Mouse (Mus musculus): Measurements from ENCODE around the gene Ddx39. TPM values are rescaled to one million over a fixed set of nuclear protein-coding genes. Genes with fewer than 3 reads are reported as not detected.

Gene Ddx39
- polyA plus RNA-seq, 1 experiment = 39.2 TPM

DNA sequence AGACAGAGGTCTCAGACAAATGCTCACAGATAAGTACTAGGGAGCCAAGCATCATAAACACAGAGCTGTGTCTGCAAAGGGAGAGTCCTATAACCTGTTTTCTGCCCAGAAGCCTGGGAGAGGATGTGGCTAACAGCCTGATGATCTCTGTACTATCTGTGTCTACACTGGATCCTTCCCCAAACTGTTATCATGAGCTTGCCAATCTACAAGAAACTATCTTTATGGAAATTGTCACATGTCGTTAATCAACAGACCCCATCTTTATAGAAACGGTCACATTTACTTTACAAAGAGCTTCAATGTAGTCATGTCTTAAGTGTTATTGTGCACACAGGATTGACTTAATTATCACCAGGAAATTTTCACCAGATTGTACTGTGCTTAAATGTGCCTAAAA, 55.7 kb downstream of the Ddx39 start:
- no peak overlapping the region for H3K27ac ChIP-seq (ENCODE audit: insufficient read depth, low read depth, low read length)
- no peaks in the 10 kb centered on the region for H3K36me3 ChIP-seq (ENCODE audit: control insufficient read depth, insufficient read depth, low read length)
- H3K27me3 ChIP-seq (ENCODE audit: control insufficient read depth, insufficient read depth, low read length) = no peaks in the 10 kb centered on the region
- TF ChIP-seq POLR2A (IDR thresholded peaks at IDR 0.05; ENCODE audit: low read depth, low read length) (no peak), CTCF (IDR thresholded peaks at IDR 0.05; ENCODE audit: extremely low read depth, insufficient read length, insufficient replicate concordance, low read depth, low read length) (no peak)
- WGBS = 88% methylated on average over 2 of the region's 2 CpGs
- H3K4me1 ChIP-seq (ENCODE audit: control insufficient read depth, insufficient read depth, insufficient read length, low read length) = peaks cover 30% of the 10 kb centered on the region
- H3K4me3 ChIP-seq (ENCODE audit: low read depth, low read length) = no peak overlapping the region

DNA sequence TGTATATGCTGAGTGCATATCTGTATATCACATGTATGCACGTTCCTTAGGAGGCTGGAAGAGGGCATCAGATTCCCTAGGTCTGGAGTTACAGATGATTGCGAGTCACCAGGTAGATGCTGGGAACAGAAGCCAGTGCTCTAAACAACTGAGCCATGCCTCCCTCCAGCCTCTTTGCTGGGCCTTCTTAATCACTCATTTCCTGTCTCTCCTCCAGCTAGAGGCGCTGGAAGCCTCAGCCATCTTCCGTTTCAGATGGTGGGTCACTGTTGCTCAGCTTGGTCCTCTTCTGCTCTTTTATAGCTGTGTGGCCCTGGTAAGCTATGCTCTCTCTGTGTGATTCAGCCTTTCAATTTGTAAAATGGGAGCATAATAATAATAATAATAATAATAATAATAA, 56.8 kb downstream of the Ddx39 start:
- Histone ChIP-seq H3K36me3 (ENCODE audit: control insufficient read depth, insufficient read depth, low read length) (no peaks in the 10 kb centered on the region), H3K4me1 (ENCODE audit: control insufficient read depth, insufficient read depth, insufficient read length, low read length) (peaks cover 32% of the 10 kb centered on the region)
- 78% methylated on average over 4 of the region's 4 CpGs for WGBS

DNA sequence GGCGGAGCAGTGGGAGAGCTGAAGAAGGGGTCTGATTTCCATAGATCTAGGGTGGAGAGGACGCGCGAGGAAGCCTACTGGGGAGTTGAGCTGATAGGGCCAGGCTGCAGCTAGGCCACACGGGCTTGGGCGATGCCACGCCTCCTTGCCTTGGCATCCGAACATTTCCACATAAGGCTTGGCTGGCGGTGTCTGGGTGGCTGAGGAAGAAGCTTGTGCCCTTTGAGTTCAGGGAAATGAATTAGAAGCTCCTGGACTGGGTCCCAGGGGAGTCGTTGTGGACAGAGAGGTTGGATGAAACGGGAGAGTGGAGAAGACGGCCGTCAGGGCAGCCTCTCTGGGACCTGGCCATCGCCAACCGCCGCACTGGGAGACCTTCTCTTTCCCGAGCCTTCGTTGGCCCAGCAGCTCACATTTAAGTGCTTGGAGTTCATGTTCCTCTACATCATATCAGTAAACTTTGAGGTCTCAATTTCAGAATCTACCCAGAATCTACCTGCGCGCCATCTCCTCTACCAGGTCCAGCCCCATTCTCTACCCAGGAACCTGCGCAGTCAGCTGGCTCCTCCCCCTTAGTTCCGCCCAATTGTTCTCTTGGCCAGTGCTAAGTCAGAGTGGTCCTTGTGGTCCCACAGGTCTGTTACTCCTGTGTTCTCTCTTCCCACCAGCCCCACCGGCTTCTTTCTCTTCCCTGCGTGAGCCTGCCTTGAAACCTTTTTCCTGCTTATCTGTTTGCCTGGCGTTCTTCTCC, 57.9 kb downstream of the Ddx39 start:
- Histone ChIP-seq H3K4me1 (ENCODE audit: control insufficient read depth, insufficient read depth, insufficient read length, low read length) (peaks cover 32% of the 10 kb centered on the region), H3K27ac (ENCODE audit: insufficient read depth, low read depth, low read length) (peak overlapping the region; percentile 48), H3K36me3 (ENCODE audit: control insufficient read depth, insufficient read depth, low read length) (no peaks in the 10 kb centered on the region), H3K27me3 (ENCODE audit: control insufficient read depth, insufficient read depth, low read length) (no peaks in the 10 kb centered on the region), H3K4me3 (ENCODE audit: low read depth, low read length) (peak overlapping the region; percentile 68)
- 17% methylated on average over 25 of the region's 25 CpGs for WGBS
- TF ChIP-seq POLR2A (IDR thresholded peaks at IDR 0.05; ENCODE audit: low read depth, low read length) (no peak; the same call in 1 of the 2 replicates), CTCF (IDR thresholded peaks at IDR 0.05; ENCODE audit: extremely low read depth, insufficient read length, insufficient replicate concordance, low read depth, low read length) (no peak)

More for the DNA sequence above, 56.8 kb downstream of the Ddx39 start:
- Histone ChIP-seq H3K27me3 (ENCODE audit: control insufficient read depth, insufficient read depth, low read length) (no peaks in the 10 kb centered on the region), H3K4me3 (ENCODE audit: low read depth, low read length) (no peak overlapping the region), H3K27ac (ENCODE audit: insufficient read depth, low read depth, low read length) (no peak overlapping the region)
- no peak for TF ChIP-seq POLR2A (IDR thresholded peaks at IDR 0.05; ENCODE audit: low read depth, low read length)
- no peak for TF ChIP-seq CTCF (IDR thresholded peaks at IDR 0.05; ENCODE audit: extremely low read depth, insufficient read length, insufficient replicate concordance, low read depth, low read length)

DNA sequence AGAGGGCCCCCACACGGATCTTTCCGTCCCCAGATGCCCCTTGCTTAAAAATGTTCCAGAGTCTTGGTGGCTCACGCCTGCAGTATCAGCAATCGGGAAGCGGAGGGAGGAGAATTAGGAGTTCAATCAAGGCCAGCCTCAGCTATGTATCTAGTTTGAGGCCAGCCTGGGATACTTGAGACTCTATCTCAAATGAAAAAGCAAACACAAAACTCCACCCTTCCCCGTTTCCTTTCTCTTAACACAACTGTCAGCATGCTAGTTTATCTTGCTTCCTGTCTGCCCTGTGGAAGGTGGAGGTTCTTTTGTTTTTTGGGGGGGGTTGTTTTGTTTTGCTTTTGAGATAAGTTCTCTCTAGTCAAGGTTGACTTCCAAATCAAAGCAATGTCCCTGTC, 58.5 kb downstream of the Ddx39 start:
- WGBS = 18% methylated on average over 6 of the region's 6 CpGs
- peaks cover 29% of the 10 kb centered on the region for H3K4me1 ChIP-seq (ENCODE audit: control insufficient read depth, insufficient read depth, insufficient read length, low read length)
- no peaks in the 10 kb centered on the region for H3K27me3 ChIP-seq (ENCODE audit: control insufficient read depth, insufficient read depth, low read length)
- H3K4me3 ChIP-seq (ENCODE audit: low read depth, low read length) = peak overlapping the region; percentile 68
- no peaks in the 10 kb centered on the region for H3K36me3 ChIP-seq (ENCODE audit: control insufficient read depth, insufficient read depth, low read length)
- no peak for TF ChIP-seq CTCF (IDR thresholded peaks at IDR 0.05; ENCODE audit: extremely low read depth, insufficient read length, insufficient replicate concordance, low read depth, low read length)
- TF ChIP-seq POLR2A (IDR thresholded peaks at IDR 0.05; ENCODE audit: low read depth, low read length) = no peak
- peak overlapping the region; percentile 48; the same call in 1 of the 2 replicates for H3K27ac ChIP-seq (ENCODE audit: insufficient read depth, low read depth, low read length)

DNA sequence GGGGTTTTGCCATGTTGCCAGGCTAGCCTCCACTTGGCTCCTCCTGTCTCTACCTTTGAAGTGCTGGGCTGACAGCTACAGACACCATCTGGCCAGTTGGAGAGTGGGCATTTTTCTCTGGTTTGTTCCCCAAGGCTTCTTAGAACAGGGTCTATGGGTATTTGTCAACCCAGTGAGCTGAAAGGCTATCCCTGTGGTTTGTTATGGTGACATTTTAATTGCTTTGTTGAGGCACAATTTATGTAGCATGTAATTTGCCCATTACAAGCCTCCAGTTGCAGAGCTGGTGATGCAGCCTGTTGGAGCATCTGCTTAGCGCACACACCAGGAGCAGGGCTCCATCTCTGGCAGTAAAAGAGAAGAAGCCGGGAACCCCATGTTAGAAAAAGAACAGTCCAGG, 59.2 kb downstream of the Ddx39 start:
- WGBS = 98% methylated on average over 2 of the region's 2 CpGs
- Histone ChIP-seq H3K27me3 (ENCODE audit: control insufficient read depth, insufficient read depth, low read length) (no peaks in the 10 kb centered on the region), H3K4me1 (ENCODE audit: control insufficient read depth, insufficient read depth, insufficient read length, low read length) (peaks cover 22% of the 10 kb centered on the region), H3K36me3 (ENCODE audit: control insufficient read depth, insufficient read depth, low read length) (no peaks in the 10 kb centered on the region), H3K4me3 (ENCODE audit: low read depth, low read length) (no peak overlapping the region), H3K27ac (ENCODE audit: insufficient read depth, low read depth, low read length) (no peak overlapping the region)
- no peak for TF ChIP-seq CTCF (IDR thresholded peaks at IDR 0.05; ENCODE audit: extremely low read depth, insufficient read length, insufficient replicate concordance, low read depth, low read length)
- no peak for TF ChIP-seq POLR2A (IDR thresholded peaks at IDR 0.05; ENCODE audit: low read depth, low read length)

Other genes starting within 250 kb of the Ddx39 start
- not detected in 2 replicates for gene Olfr370, start 179.4 kb upstream of the Ddx39 start, polyA plus RNA-seq (2012; rRNA removed)
- gene Ndufb7, start 148.5 kb upstream of the Ddx39 start, polyA plus RNA-seq (2012; rRNA removed) = 531 and 683 TPM in 2 replicates
- gene Tecr, start 107.2 kb upstream of the Ddx39 start, polyA plus RNA-seq (2012; rRNA removed) = 184 and 322 TPM in 2 replicates
- 21.1 and 34.0 TPM in 2 replicates for gene Dnajb1, start 107.0 kb upstream of the Ddx39 start, polyA plus RNA-seq (2012; rRNA removed)
- 23.4 and 35.5 TPM in 2 replicates for gene Gipc1, start 62.5 kb upstream of the Ddx39 start, polyA plus RNA-seq (2012; rRNA removed)
- 2.9 and 3.0 TPM in 2 replicates for gene Ptger1, start 48.5 kb upstream of the Ddx39 start, polyA plus RNA-seq (2012; rRNA removed)
- 59.5 and 117 TPM in 2 replicates for gene Pkn1, start 16.0 kb upstream of the Ddx39 start, polyA plus RNA-seq (2012; rRNA removed)
- 23.7 and 43.2 TPM in 2 replicates for gene Adgre5, start 26.1 kb downstream of the Ddx39 start, polyA plus RNA-seq (2012; rRNA removed)
- 16.0 and 19.1 TPM in 2 replicates for gene Adgrl1, start 184.9 kb downstream of the Ddx39 start, polyA plus RNA-seq (2012; rRNA removed)
- gene Gm10644, start 240.0 kb downstream of the Ddx39 start, polyA plus RNA-seq (2012; rRNA removed) = 0.43 and 0.44 TPM in 2 replicates
- gene Asf1b, start 240.3 kb downstream of the Ddx39 start, polyA plus RNA-seq (2012; rRNA removed) = 7.8 and 22.1 TPM in 2 replicates